In genomic region chr14:21682681-21683129, GRCm38 (mm10) we compare ENCODE assay signal across 8 mouse cellular contexts. TPM values are rescaled to one million over a fixed set of nuclear protein-coding genes. Genes with fewer than 3 reads are reported as not detected.
A peak's percentile ranks its signal among the peaks of the same experiment; 100 is the strongest.
DNase-seq lines count a peak whose midpoint lies in the region; ATAC-seq lines count a peak whose summit lies in the region.

No protein-coding gene starts in this region.

- H3K27ac ChIP-seq in hindbrain, embryonic 11.5 days (ENCODE audit: low read depth, low read length): peak overlapping the region; percentile 58; the same call in 1 of the 2 replicates
- no peak overlapping the region for H3K27ac ChIP-seq in limb, embryonic 13.5 days
- H3K27ac ChIP-seq in midbrain, embryonic 15.5 days: peak overlapping the region; percentile 28; the same call in 1 of the 2 replicates

- peak overlapping the region; percentile 41 for H3K4me2 ChIP-seq in hindbrain, embryonic 11.5 days (replicated peaks; ENCODE audit: low read depth, low read length)
- H3K4me2 ChIP-seq in limb, embryonic 13.5 days (replicated peaks): peak overlapping the region; percentile 49
- peak overlapping the region; percentile 42 for H3K4me2 ChIP-seq in midbrain, embryonic 15.5 days

- WGBS in hindbrain, embryonic 11.5 days: 0% methylated on average over 9 of the region's 9 CpGs
- 4% methylated on average over 9 of the region's 9 CpGs for WGBS in limb, embryonic 13.5 days
- WGBS in midbrain, embryonic 15.5 days: 0% methylated on average over 9 of the region's 9 CpGs

- no peaks in the 10 kb centered on the region for H3K36me3 ChIP-seq in hindbrain, embryonic 11.5 days (ENCODE audit: control insufficient read depth, insufficient read depth, low read length)
- no peaks in the 10 kb centered on the region for H3K36me3 ChIP-seq in limb, embryonic 13.5 days
- no peaks in the 10 kb centered on the region for H3K36me3 ChIP-seq in midbrain, embryonic 15.5 days (replicated peaks)

- H3K4me1 ChIP-seq in hindbrain, embryonic 11.5 days (replicated peaks; ENCODE audit: control insufficient read depth, insufficient read depth, low read length): 0 out of 2 replicates have a peak, but pooled peaks cover 3% of the 10 kb centered on the region
- peaks cover 78% of the 10 kb centered on the region for H3K4me1 ChIP-seq in limb, embryonic 13.5 days
- peaks cover 24% of the 10 kb centered on the region for H3K4me1 ChIP-seq in midbrain, embryonic 15.5 days

- H3K4me3 ChIP-seq in hindbrain, embryonic 11.5 days (ENCODE audit: low read depth, low read length): no peak overlapping the region
- peak overlapping the region; percentile 8; the same call in 1 of the 2 replicates for H3K4me3 ChIP-seq in limb, embryonic 13.5 days
- H3K4me3 ChIP-seq in midbrain, embryonic 15.5 days: no peak overlapping the region

- no peaks in the 10 kb centered on the region for H3K9me3 ChIP-seq in hindbrain, embryonic 11.5 days (ENCODE audit: control insufficient read depth, low read length)
- H3K9me3 ChIP-seq in limb, embryonic 13.5 days: no peaks in the 10 kb centered on the region
- no peaks in the 10 kb centered on the region for H3K9me3 ChIP-seq in midbrain, embryonic 15.5 days

- ATAC-seq in hindbrain, embryonic 11.5 days (ENCODE audit: low FRiP score): peak; percentile 77
- no peak for ATAC-seq in limb, embryonic 13.5 days (ENCODE audit: low FRiP score, low read depth)
- ATAC-seq in midbrain, embryonic 15.5 days (replicated peaks): no peak

- H3K27me3 ChIP-seq in hindbrain, embryonic 11.5 days (ENCODE audit: control insufficient read depth, insufficient read depth, low read length): no peaks in the 10 kb centered on the region
- no peaks in the 10 kb centered on the region for H3K27me3 ChIP-seq in limb, embryonic 13.5 days
- H3K27me3 ChIP-seq in midbrain, embryonic 15.5 days (replicated peaks): peaks cover 14% of the 10 kb centered on the region

- peak; percentile 54 for DNase-seq in ovary, adult 18-20 months (ENCODE audit: low spot score)
- no peak for DNase-seq in ovary, postnatal 14 days (ENCODE audit: low spot score)
- peak; percentile 94 for DNase-seq in embryo, embryonic 11 days
- DNase-seq in hindbrain, embryonic 11.5 days (ENCODE audit: low spot score): peak; percentile 84
- DNase-seq in thymus, adult 18-20 months: peak; percentile 52 to 62
- no peak for DNase-seq in right cerebral cortex, adult 18-20 months

- no peak overlapping the region for H3K9ac ChIP-seq in hindbrain, embryonic 11.5 days (ENCODE audit: low read depth, low read length)
- H3K9ac ChIP-seq in limb, embryonic 13.5 days: no peak overlapping the region
- no peak overlapping the region for H3K9ac ChIP-seq in midbrain, embryonic 15.5 days

RNA-seq across cellular contexts. Expression of gene Dupd1, which starts 31.7 kb away (rescaled TPM):
- polyA plus RNA-seq in hindbrain, embryonic 11.5 days (2014; fragmentation: Nextera tagmentation; extraction: Ambion mirVana): 0.13 TPM in 1 of 2 replicates, not detected in the other
- polyA plus RNA-seq in limb, embryonic 13.5 days (2015; fragmentation: Nextera tagmentation; extraction: Ambion mirVana): 0.97 and 1.2 TPM in 2 replicates
- 0.15 TPM in 1 of 2 replicates, not detected in the other for polyA plus RNA-seq in midbrain, embryonic 15.5 days (2015; fragmentation: Nextera tagmentation; extraction: Ambion mirVana)

Comparison
In these comparisons a context has a peak if more than half of its experiments do, and no peak if none do; other contexts are left out.
1. DNase-seq: peak in ovary, adult 18-20 months (single experiment), embryo, embryonic 11 days (single experiment), hindbrain, embryonic 11.5 days (single experiment) and thymus, adult 18-20 months (2 of 2); none in ovary, postnatal 14 days (single experiment) and right cerebral cortex, adult 18-20 months (single experiment).
2. Peak in every context shown above with its lines, with median percentiles within 50 percentile points of each other: H3K4me2 ChIP-seq.